Comparison of ENCODE assay signal across 11 mouse cellular contexts in the genomic region with DNA sequence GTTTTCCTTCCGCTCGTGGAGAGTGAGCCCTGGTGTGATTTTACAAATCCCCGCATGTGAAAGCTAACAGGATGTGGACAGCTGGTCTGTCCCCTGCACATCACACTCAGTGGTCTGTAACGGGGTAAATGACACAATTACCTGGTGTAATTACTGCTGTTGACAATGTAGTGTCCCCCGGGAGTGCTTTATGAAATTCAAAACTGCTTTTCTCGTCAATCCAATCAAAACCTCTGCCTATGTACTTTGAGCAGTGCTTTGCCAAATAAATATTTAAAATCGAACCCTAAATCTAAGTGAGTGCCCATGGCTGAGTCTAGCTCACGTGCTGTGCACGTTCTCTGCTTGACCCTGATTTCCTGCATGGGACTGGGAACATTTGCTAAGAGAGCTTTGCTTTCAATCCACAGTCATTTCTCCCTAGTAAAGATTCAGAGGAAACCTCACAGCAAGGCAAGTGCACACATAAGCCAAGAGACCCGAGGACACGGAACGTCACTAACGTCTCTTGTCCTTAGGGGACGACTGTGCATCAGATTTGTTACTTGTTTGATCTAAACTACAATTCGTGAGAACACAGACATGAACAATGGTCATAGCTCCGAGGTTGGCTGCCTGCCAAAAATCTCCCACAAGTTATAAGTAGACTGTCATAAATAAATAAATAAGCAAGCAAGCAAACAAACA.
DNase-seq lines count a peak whose midpoint lies in the region; ATAC-seq and TF ChIP-seq lines count a peak whose summit lies in the region.
"Had no signal": no experiment of that assay in that cellular context is flagged by ENCODE, and none has a peak within 500 bp of the region (broad histone marks: within the 10 kb centered on the region; RNA-seq: fewer than 3 reads in every experiment).

No protein-coding gene starts in this region.

- no peak overlapping the region for H3K27ac ChIP-seq in limb, embryonic 14.5 days (replicated peaks; ENCODE audit: low read depth, low read length)
- H3K27ac ChIP-seq in limb, embryonic 10.5 days = no peak overlapping the region
- H3K27ac ChIP-seq in forebrain, embryonic 16.5 days (ENCODE audit: low read length) = peak overlapping the region; percentile 8; the same call in 1 of the 2 replicates
- H3K27ac ChIP-seq in neural tube, embryonic 14.5 days (ENCODE audit: low read depth, low read length) = peak overlapping the region; percentile 1; the same call in 1 of the 2 replicates
- H3K27ac ChIP-seq: embryonic facial prominence, embryonic 15.5 days; intestine, embryonic 15.5 days; limb, embryonic 12.5 days had no signal

- no peaks in the 10 kb centered on the region; the same call in 1 of the 2 replicates for H3K4me1 ChIP-seq in limb, embryonic 14.5 days (ENCODE audit: control insufficient read depth, insufficient read depth, low read length)
- peaks cover 24% of the 10 kb centered on the region for H3K4me1 ChIP-seq in limb, embryonic 10.5 days
- H3K4me1 ChIP-seq in forebrain, embryonic 16.5 days (replicated peaks; ENCODE audit: control insufficient read depth, insufficient read depth, low read length) = peaks cover 21% of the 10 kb centered on the region
- H3K4me1 ChIP-seq in neural tube, embryonic 14.5 days (ENCODE audit: control insufficient read depth, insufficient read depth, low read length) = peaks cover 14% of the 10 kb centered on the region
- H3K4me1 ChIP-seq: embryonic facial prominence, embryonic 15.5 days; intestine, embryonic 15.5 days had no signal

- H3K36me3 ChIP-seq in limb, embryonic 14.5 days (ENCODE audit: control insufficient read depth, insufficient read depth, low read length) = no peaks in the 10 kb centered on the region
- no peaks in the 10 kb centered on the region for H3K36me3 ChIP-seq in limb, embryonic 10.5 days
- H3K36me3 ChIP-seq in forebrain, embryonic 16.5 days (ENCODE audit: control insufficient read depth, insufficient read depth) = no peaks in the 10 kb centered on the region
- no peaks in the 10 kb centered on the region for H3K36me3 ChIP-seq in neural tube, embryonic 14.5 days (ENCODE audit: control insufficient read depth, insufficient read depth, low read length)
- H3K36me3 ChIP-seq: embryonic facial prominence, embryonic 15.5 days; intestine, embryonic 15.5 days; limb, embryonic 12.5 days had no signal

- H3K4me3 ChIP-seq in limb, embryonic 14.5 days (replicated peaks; ENCODE audit: low read length) = no peak overlapping the region
- no peak overlapping the region for H3K4me3 ChIP-seq in limb, embryonic 10.5 days
- H3K4me3 ChIP-seq in forebrain, embryonic 16.5 days (replicated peaks; ENCODE audit: low read length) = no peak overlapping the region
- H3K4me3 ChIP-seq in neural tube, embryonic 14.5 days (ENCODE audit: low read depth, low read length) = no peak overlapping the region
- H3K4me3 ChIP-seq: embryonic facial prominence, embryonic 15.5 days; intestine, embryonic 15.5 days; limb, embryonic 12.5 days had no signal

- DNase-seq in embryo, embryonic 10.5 days (ENCODE audit: low spot score) = peak; percentile 17
- no peak for DNase-seq in embryo, embryonic 10 days (ENCODE audit: low spot score)
- peak; percentile 11 for DNase-seq in limb, embryonic 14.5 days (ENCODE audit: low spot score)
- DNase-seq in limb, embryonic 10.5 days (ENCODE audit: low spot score) = no peak
- DNase-seq in gastrocnemius, postnatal 25 days = no peak
- no peak for DNase-seq in left cerebral cortex, adult 18-20 months (ENCODE audit: low spot score in 2 of 2)

- no peak overlapping the region for H3K4me2 ChIP-seq in limb, embryonic 14.5 days (replicated peaks; ENCODE audit: low read depth, low read length, severe bottlenecking)
- no peak overlapping the region for H3K4me2 ChIP-seq in forebrain, embryonic 16.5 days (ENCODE audit: low read length)
- no peak overlapping the region; the same call in 1 of the 2 replicates for H3K4me2 ChIP-seq in neural tube, embryonic 14.5 days (ENCODE audit: low read depth, low read length)
- H3K4me2 ChIP-seq: embryonic facial prominence, embryonic 15.5 days; intestine, embryonic 15.5 days; limb, embryonic 12.5 days had no signal

- no peak for TF ChIP-seq POLR2A in limb, embryonic 14.5 days (IDR thresholded peaks at IDR 0.05; ENCODE audit: borderline replicate concordance, extremely low read depth, insufficient read depth, insufficient read length)

- no peak overlapping the region for H3K9ac ChIP-seq in limb, embryonic 14.5 days (ENCODE audit: low read depth, low read length, severe bottlenecking)
- no peak overlapping the region for H3K9ac ChIP-seq in forebrain, embryonic 16.5 days (replicated peaks; ENCODE audit: low read depth, low read length)
- H3K9ac ChIP-seq in neural tube, embryonic 14.5 days (replicated peaks; ENCODE audit: low read depth, low read length) = no peak overlapping the region
- H3K9ac ChIP-seq: embryonic facial prominence, embryonic 15.5 days; intestine, embryonic 15.5 days; limb, embryonic 12.5 days had no signal

- 38% methylated on average over 16 of the region's 16 CpGs for WGBS in limb, embryonic 14.5 days
- WGBS in limb, embryonic 10.5 days = 76% methylated on average over 16 of the region's 16 CpGs
- WGBS in forebrain, embryonic 16.5 days = 24% methylated on average over 16 of the region's 16 CpGs
- 24% methylated on average over 16 of the region's 16 CpGs for WGBS in neural tube, embryonic 14.5 days

- no peaks in the 10 kb centered on the region for H3K27me3 ChIP-seq in limb, embryonic 14.5 days (ENCODE audit: control insufficient read depth, insufficient read depth, low read length)
- H3K27me3 ChIP-seq in limb, embryonic 10.5 days (ENCODE audit: low read depth, poor library complexity, severe bottlenecking) = no peaks in the 10 kb centered on the region
- no peaks in the 10 kb centered on the region for H3K27me3 ChIP-seq in forebrain, embryonic 16.5 days (replicated peaks; ENCODE audit: control insufficient read depth, insufficient read depth, low read length)
- no peaks in the 10 kb centered on the region for H3K27me3 ChIP-seq in neural tube, embryonic 14.5 days (ENCODE audit: control insufficient read depth, insufficient read depth, low read length)
- H3K27me3 ChIP-seq: embryonic facial prominence, embryonic 15.5 days; intestine, embryonic 15.5 days; limb, embryonic 12.5 days had no signal

- H3K9me3 ChIP-seq in limb, embryonic 14.5 days (ENCODE audit: control insufficient read depth, low read length) = no peaks in the 10 kb centered on the region
- H3K9me3 ChIP-seq in limb, embryonic 10.5 days (replicated peaks) = no peaks in the 10 kb centered on the region
- H3K9me3 ChIP-seq in forebrain, embryonic 16.5 days (ENCODE audit: control insufficient read depth, low read length) = no peaks in the 10 kb centered on the region
- H3K9me3 ChIP-seq in neural tube, embryonic 14.5 days (ENCODE audit: control insufficient read depth, low read length) = no peaks in the 10 kb centered on the region
- H3K9me3 ChIP-seq: embryonic facial prominence, embryonic 15.5 days; intestine, embryonic 15.5 days; limb, embryonic 12.5 days had no signal

- no peak for ATAC-seq in limb, embryonic 14.5 days (ENCODE audit: low FRiP score, low read depth)
- ATAC-seq in forebrain, embryonic 16.5 days = 0 out of 2 replicates have a peak, but pooled peaks have one; percentile 20
- peak; percentile 73 for ATAC-seq in neural tube, embryonic 14.5 days (ENCODE audit: low read depth)
- ATAC-seq: intestine, embryonic 15.5 days had no signal

Comparison
In these comparisons a context has a peak if more than half of its experiments do, and no peak if none do; other contexts are left out.
1. DNase-seq: peak in embryo, embryonic 10.5 days (single experiment) and limb, embryonic 14.5 days (single experiment); none in embryo, embryonic 10 days (single experiment), limb, embryonic 10.5 days (single experiment), gastrocnemius, postnatal 25 days (single experiment) and left cerebral cortex, adult 18-20 months (0 of 2).
2. H3K27ac ChIP-seq: peak in forebrain, embryonic 16.5 days (single experiment) and neural tube, embryonic 14.5 days (single experiment); none in limb, embryonic 14.5 days (single experiment) and limb, embryonic 10.5 days (single experiment).